Mouse (Mus musculus): ENCODE measurements around the gene Lrrc51. TPM values are rescaled to one million over a fixed set of nuclear protein-coding genes. Genes with fewer than 3 reads are reported as not detected.

The Lrrc51 gene
- polyA plus RNA-seq (2015; fragmentation: Nextera tagmentation; extraction: Ambion mirVana), result 7.3 and 8.3 TPM in 2 replicates

DNA sequence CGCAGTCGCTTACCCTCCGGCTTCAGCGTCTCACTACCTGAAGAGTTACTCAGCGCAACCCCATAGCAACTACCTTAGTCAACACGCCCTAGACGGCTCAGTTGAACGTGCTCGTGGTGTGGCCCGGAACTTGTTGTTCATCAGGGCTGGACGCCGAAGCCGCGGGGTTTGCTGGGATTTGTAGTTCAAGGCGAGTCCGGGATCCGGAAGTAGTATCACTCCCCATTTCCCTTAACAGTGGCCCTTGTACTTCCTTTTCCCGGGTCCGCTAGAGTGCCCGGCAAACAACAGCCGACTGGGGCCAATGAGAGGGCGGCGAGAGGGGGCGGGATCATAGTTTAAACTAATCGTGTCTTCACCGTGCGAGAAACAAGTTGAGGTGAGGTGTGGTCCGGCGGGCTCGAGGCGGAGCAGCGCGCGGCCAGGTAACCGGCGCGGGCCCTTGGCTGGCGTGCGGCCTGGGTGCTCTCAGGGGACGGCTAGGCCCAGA is at the start of gene Lrrc51, which contains the start of gene Numa1:
Lrrc51 (minus strand) TSS at position 145 of the 490 bp plus-strand sequence.
Numa1 (plus strand) TSS at position 361 of the 490 bp plus-strand sequence.
- Histone ChIP-seq H3K36me3 (peaks cover 6% of the 10 kb centered on the region), H3K4me2 (peak within 1 kb of the TSS; percentile 73), H3K27me3 (no peaks in the 10 kb centered on the region), H3K27ac (peak within 1 kb of the TSS; percentile 85), H3K9me3 (no peaks in the 10 kb centered on the region), H3K4me1 (peaks cover 21% of the 10 kb centered on the region), H3K9ac (peak within 1 kb of the TSS; percentile 92), H3K4me3 (peak within 1 kb of the TSS; percentile 87)
- under 1% methylated on average over 40 of the region's 40 CpGs for WGBS
- ATAC-seq (ENCODE audit: insufficient number of reproducible peaks, insufficient read depth, low FRiP score, low TSS enrichment, low read depth), result peak; percentile 97

DNA sequence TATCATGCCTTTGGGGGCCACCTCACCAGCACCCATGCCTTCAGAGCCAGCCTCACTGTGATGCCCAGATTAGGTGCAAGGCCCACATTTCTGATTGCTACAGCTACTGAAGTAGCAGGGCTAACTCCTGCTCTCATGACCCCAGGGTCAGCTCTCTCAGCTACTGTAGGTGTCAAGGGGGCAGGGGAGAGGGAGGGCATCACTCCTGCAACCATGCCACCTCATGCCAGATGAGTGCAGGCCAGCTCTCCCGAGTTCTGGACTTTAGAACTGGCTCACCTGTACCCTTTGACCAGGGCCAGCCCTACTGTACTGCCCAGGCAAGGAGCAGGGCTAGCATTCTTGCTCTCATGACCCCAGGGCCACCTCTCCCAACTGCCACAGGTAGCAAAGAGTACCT is 49.0 kb upstream of the Lrrc51 start:
- Histone ChIP-seq H3K4me2 (no peak overlapping the region), H3K27me3 (no peaks in the 10 kb centered on the region), H3K4me1 (peaks cover 9% of the 10 kb centered on the region), H3K9ac (no peak overlapping the region), H3K36me3 (peaks cover 50% of the 10 kb centered on the region), H3K27ac (no peak overlapping the region), H3K9me3 (no peaks in the 10 kb centered on the region), H3K4me3 (no peak overlapping the region)
- WGBS, result 82% methylated on average over 1 of the region's 1 CpGs
- no peak for ATAC-seq (ENCODE audit: insufficient number of reproducible peaks, insufficient read depth, low FRiP score, low TSS enrichment, low read depth)

GRCm38 (mm10) chr7:101974505-101974904 is 40.8 kb upstream of the Lrrc51 start:
- peak overlapping the region; percentile 76 for H3K4me2 ChIP-seq
- 12% methylated on average over 2 of the region's 2 CpGs for WGBS
- peaks cover 42% of the 10 kb centered on the region for H3K4me1 ChIP-seq
- peak overlapping the region; percentile 9; the same call in 1 of the 2 replicates for H3K4me3 ChIP-seq
- peaks cover 16% of the 10 kb centered on the region for H3K36me3 ChIP-seq
- H3K9ac ChIP-seq, result no peak overlapping the region
- no peak for ATAC-seq (ENCODE audit: insufficient number of reproducible peaks, insufficient read depth, low FRiP score, low TSS enrichment, low read depth)
- H3K9me3 ChIP-seq, result no peaks in the 10 kb centered on the region
- no peaks in the 10 kb centered on the region for H3K27me3 ChIP-seq
- peak overlapping the region; percentile 100 for H3K27ac ChIP-seq

DNA sequence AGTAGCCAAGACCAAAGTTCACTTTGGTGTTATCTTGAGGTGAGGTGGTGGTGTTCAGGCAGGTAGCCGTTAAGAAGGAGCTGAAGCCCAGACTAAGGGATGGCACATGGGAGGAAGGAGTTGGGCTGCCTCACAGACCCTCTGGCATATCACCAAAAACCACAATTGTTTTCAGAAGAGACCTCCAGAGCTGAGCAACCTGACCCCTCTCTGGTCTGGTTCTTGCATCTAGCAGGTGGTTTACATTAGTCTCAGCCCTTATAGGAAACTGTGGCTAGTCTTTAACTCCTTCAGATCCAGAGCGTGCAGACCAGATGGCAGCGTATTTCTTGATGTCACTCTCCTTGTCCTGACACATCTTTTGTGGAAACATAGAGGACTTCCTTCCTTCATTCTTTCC is 40.0 kb upstream of the Lrrc51 start:
- H3K27me3 ChIP-seq, result no peaks in the 10 kb centered on the region
- peaks cover 47% of the 10 kb centered on the region for H3K4me1 ChIP-seq
- no peak for ATAC-seq (ENCODE audit: insufficient number of reproducible peaks, insufficient read depth, low FRiP score, low TSS enrichment, low read depth)
- no peak overlapping the region for H3K9ac ChIP-seq
- peak overlapping the region; percentile 14; the same call in 1 of the 2 replicates for H3K4me3 ChIP-seq
- no peaks in the 10 kb centered on the region for H3K9me3 ChIP-seq
- H3K27ac ChIP-seq, result peak overlapping the region; percentile 100
- H3K36me3 ChIP-seq, result peaks cover 16% of the 10 kb centered on the region
- peak overlapping the region; percentile 76 for H3K4me2 ChIP-seq
- WGBS, result 22% methylated on average over 3 of the region's 3 CpGs

DNA sequence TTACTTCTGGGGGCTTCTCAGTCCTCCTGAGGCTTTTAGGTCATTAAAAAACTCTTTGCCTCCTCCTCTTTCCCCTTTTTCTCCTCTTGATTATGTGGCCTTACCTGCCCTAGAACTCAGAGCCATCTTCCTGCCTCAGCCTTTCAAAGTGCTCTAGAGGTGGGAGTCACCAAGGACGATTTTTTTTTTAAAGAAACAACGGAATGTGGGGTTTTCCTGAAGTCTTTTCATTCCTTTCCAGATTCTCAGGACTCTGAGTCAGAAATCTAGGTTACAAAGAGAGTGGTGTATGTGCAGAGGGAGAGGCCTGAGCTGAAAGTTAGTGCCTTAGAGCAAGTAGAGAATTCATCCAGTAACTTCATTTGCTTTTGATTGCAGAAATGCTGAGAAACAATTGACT is 38.0 kb upstream of the Lrrc51 start:
- H3K36me3 ChIP-seq, result peaks cover 6% of the 10 kb centered on the region
- no peak for ATAC-seq (ENCODE audit: insufficient number of reproducible peaks, insufficient read depth, low FRiP score, low TSS enrichment, low read depth)
- H3K4me1 ChIP-seq, result peaks cover 59% of the 10 kb centered on the region
- H3K27me3 ChIP-seq, result no peaks in the 10 kb centered on the region
- H3K9me3 ChIP-seq, result no peaks in the 10 kb centered on the region
- WGBS, result 29% methylated on average over 2 of the region's 2 CpGs
- peak overlapping the region; percentile 100 for H3K27ac ChIP-seq
- H3K9ac ChIP-seq, result peak overlapping the region; percentile 94
- peak overlapping the region; percentile 76 for H3K4me2 ChIP-seq
- H3K4me3 ChIP-seq, result peak overlapping the region; percentile 73

DNA sequence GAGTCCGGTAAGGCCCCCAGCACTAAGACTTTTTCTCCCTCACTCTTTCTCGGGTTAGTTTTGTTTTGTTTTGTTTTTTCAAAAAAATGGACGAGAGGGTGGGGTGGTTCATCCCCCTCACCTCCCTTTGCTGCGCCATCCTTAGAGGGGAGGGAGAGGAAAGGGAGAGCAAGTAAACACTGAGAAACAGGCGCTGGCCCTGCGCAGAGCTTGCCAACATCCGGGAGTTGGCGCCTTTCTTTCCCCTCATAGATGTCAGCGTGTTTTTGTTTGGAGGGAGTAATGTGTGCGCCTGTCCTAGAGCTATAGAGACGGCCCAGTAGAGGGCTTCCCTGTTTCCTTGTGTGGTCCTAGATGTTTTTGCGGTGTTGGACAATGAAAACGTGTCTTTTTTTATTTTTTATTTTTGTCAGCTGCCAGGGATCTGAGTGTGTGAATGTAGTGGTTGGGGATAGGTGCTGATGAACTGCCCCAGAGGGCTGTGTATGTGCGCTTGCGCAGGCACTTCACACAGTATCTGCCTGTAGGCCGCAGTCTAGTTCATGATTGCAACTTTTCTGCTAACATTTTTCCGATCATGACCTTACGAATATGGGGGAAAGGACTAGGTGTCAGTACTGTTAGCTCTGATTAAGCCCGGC is 37.2 kb upstream of the Lrrc51 start:
- Histone ChIP-seq H3K27me3 (no peaks in the 10 kb centered on the region), H3K4me1 (peaks cover 59% of the 10 kb centered on the region), H3K9me3 (no peaks in the 10 kb centered on the region), H3K4me3 (peak overlapping the region; percentile 73), H3K36me3 (peaks cover under 1% of the 10 kb centered on the region; the same call in 1 of the 2 replicates), H3K4me2 (peak overlapping the region; percentile 76), H3K27ac (peak overlapping the region; percentile 100), H3K9ac (peak overlapping the region; percentile 94)
- peak; percentile 57 for ATAC-seq (ENCODE audit: insufficient number of reproducible peaks, insufficient read depth, low FRiP score, low TSS enrichment, low read depth)
- WGBS, result 2% methylated on average over 19 of the region's 19 CpGs

DNA sequence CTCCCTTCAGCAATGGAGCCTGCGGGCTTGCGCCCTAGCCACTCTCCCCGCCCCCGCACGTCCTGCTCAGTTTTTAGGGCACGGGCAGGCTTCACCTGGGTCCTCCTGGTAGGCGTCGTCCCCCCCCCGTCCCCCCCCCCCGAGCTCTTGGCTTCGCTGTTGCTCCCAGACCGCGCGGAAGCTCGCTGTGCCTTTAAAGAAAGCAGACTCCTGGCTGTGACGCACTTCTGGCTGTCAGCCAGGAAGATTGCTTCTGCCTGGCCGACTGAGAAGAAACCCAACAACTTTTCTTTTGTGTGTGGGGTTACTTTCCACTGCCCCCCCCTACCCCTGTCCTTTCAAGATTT is 36.7 kb upstream of the Lrrc51 start:
- Histone ChIP-seq H3K9me3 (no peaks in the 10 kb centered on the region), H3K4me3 (peak overlapping the region; percentile 73), H3K4me1 (peaks cover 59% of the 10 kb centered on the region), H3K36me3 (no peaks in the 10 kb centered on the region), H3K4me2 (peak overlapping the region; percentile 76), H3K9ac (peak overlapping the region; percentile 94), H3K27ac (peak overlapping the region; percentile 100), H3K27me3 (no peaks in the 10 kb centered on the region)
- ATAC-seq (ENCODE audit: insufficient number of reproducible peaks, insufficient read depth, low FRiP score, low TSS enrichment, low read depth), result peak; percentile 78
- WGBS, result 0% methylated on average over 11 of the region's 17 CpGs

DNA sequence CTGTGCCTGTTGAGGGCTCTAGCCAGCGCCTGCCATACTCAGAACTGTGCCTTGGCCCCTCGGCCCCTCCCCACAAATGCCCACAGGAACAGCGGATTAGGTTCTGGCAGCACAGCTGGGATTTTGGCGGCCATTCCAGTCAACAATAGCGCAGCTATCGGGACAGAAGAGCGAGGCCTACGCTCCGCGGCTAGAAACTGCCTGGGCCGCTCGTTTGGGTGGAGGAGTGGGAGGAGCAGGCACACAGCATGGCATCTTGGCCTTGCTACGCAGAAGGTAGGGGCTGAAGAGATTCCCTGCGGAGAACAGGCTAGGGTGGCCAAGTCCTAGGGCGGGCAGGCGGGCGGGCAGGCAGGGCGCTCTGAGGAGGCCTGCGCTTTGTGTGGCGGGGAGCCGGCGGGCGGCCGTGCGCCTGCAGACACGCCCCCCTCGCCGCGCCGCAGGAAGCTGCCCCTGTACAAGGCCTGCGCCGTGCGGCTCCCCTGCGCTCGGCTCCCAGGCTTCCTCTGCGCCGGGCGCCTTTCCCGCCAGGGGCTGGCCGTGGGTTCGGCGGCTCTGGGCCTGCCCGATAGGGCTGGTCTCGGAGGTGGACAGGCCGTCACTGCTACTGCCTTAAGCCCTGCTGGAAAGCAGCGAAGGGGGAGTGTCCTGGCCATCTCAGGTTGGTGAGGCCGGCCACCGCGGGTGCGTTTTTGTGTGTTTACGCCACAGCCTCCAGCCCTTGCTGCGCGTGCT is 36.2 kb upstream of the Lrrc51 start:
- H3K4me2 ChIP-seq, result peak overlapping the region; percentile 76
- H3K36me3 ChIP-seq, result no peaks in the 10 kb centered on the region
- ATAC-seq (ENCODE audit: insufficient number of reproducible peaks, insufficient read depth, low FRiP score, low TSS enrichment, low read depth), result peak; percentile 87
- no peaks in the 10 kb centered on the region for H3K9me3 ChIP-seq
- no peaks in the 10 kb centered on the region for H3K27me3 ChIP-seq
- H3K4me1 ChIP-seq, result peaks cover 54% of the 10 kb centered on the region
- peak overlapping the region; percentile 94 for H3K9ac ChIP-seq
- H3K27ac ChIP-seq, result peak overlapping the region; percentile 100
- peak overlapping the region; percentile 73 for H3K4me3 ChIP-seq
- under 1% methylated on average over 53 of the region's 53 CpGs for WGBS

GRCm38 (mm10) chr7:101968751-101969150 is 35.1 kb upstream of the Lrrc51 start:
- Histone ChIP-seq H3K4me1 (peaks cover 42% of the 10 kb centered on the region), H3K4me3 (no peak overlapping the region), H3K27me3 (no peaks in the 10 kb centered on the region), H3K4me2 (peak overlapping the region; percentile 76), H3K9ac (0 out of 2 replicates have a peak overlapping the region, but pooled peaks have one; percentile 44), H3K9me3 (no peaks in the 10 kb centered on the region), H3K27ac (peak overlapping the region; percentile 100), H3K36me3 (no peaks in the 10 kb centered on the region)
- 49% methylated on average over 2 of the region's 2 CpGs for WGBS
- no peak for ATAC-seq (ENCODE audit: insufficient number of reproducible peaks, insufficient read depth, low FRiP score, low TSS enrichment, low read depth)

DNA sequence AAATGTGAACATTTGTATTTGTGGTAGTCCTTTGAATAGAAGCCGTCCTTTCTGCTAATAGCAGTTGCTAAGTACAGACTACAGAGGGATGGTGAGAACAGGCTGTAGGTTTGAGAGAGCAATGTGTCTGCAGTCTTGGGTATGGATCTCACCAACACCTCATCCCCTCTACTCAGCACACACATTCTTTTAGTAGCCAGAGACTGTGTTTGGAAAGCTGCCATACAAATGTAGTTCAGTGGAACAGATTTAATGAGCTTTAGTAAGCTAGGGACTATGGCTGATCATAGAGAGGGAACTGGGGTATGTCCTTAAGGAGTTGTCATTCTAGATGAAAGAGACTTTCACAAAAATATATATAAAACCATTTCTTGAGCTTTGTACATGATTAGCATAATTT is 33.6 kb upstream of the Lrrc51 start:
- Histone ChIP-seq H3K36me3 (no peaks in the 10 kb centered on the region), H3K9me3 (no peaks in the 10 kb centered on the region), H3K4me3 (no peak overlapping the region), H3K9ac (no peak overlapping the region), H3K4me2 (no peak overlapping the region), H3K27me3 (no peaks in the 10 kb centered on the region), H3K4me1 (peaks cover 28% of the 10 kb centered on the region), H3K27ac (no peak overlapping the region; the same call in 1 of the 2 replicates)
- 88% methylated on average over 1 of the region's 1 CpGs for WGBS
- ATAC-seq (ENCODE audit: insufficient number of reproducible peaks, insufficient read depth, low FRiP score, low TSS enrichment, low read depth), result no peak

DNA sequence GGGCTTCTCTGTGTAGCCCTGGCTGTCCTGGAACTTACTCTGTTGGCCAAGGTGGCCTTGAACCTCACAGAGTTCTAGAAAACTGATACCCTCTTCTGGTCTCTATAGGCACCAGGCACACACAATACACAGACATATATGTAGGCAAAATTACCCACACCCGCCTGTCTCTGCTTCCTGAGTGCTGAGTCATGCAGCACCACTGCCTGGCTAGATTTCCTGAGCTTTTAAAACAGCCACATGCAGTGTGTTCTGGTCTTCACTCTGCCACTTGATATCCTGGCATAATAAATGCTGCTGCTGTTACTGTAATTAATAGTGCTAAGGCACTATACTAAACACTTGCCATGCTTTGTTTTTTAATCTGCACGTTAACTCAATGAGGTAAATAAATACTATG is 31.9 kb upstream of the Lrrc51 start:
- H3K36me3 ChIP-seq, result no peaks in the 10 kb centered on the region
- no peak overlapping the region for H3K4me3 ChIP-seq
- no peak overlapping the region for H3K27ac ChIP-seq
- WGBS, result 61% methylated on average over 2 of the region's 2 CpGs
- no peaks in the 10 kb centered on the region for H3K27me3 ChIP-seq
- no peaks in the 10 kb centered on the region for H3K9me3 ChIP-seq
- H3K4me2 ChIP-seq, result no peak overlapping the region
- ATAC-seq (ENCODE audit: insufficient number of reproducible peaks, insufficient read depth, low FRiP score, low TSS enrichment, low read depth), result no peak
- H3K9ac ChIP-seq, result no peak overlapping the region
- peaks cover 17% of the 10 kb centered on the region for H3K4me1 ChIP-seq
